Mouse (Mus musculus) spleen, adult 2 months (tissue): Measurements from ENCODE around the gene Adat1.

ENCODE experiments used
- CTCF ChIP-seq: fragments of 200-500 bp; IDR thresholded peaks from 2 replicates; pipeline ENCODE4 v1.5.1; 2011; ENCODE audit warnings: mild to moderate bottlenecking, inconsistent platforms; ENCODE audit not compliant: insufficient read depth, insufficient read length, insufficient replicate concordance; ENCODE audit errors: extremely low read depth
- POLR2A ChIP-seq: fragments of 200-500 bp; IDR thresholded peaks from 2 replicates; pipeline ENCODE4 v1.6.1; 2011; ENCODE audit warnings: low read depth, low read length, inconsistent platforms

DNA sequence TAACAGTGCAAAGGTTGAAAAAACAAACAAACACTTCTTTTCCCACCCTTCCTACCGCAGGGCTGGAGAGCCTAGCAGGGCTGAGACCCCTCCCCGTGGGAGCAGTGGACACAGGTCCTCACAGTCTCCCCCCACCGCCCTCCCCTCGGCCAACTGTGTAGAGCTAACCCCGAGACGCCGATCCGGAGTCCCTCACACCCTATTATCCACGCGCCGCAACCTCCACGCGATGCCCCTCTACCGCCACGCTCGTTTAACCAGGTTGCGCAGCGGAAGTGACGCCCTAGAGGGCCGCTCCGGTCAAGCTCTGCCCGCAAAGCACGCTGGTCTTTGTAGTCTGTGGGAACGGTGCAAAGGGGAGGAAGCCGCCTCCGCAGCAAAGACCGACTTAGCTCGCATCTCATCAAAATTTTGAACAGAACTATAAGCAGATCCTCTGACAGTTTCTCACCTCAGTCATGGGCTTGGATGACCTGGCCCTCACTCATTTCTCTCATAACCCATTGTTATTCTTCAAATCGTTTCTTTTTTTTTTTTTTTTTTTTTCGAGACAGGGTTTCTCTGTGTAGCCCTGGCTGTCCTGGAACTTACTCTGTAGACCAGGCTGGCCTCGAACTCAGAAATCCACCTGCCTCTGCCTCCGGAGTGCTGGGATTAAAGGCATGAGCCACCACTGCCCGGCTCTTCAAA, at the start of gene Adat1:
- TF ChIP-seq CTCF (no peak), POLR2A (peak; percentile 23; the same call in 1 of the 2 replicates)
